Mouse (Mus musculus) cortical plate, adult 2 months (tissue): ENCODE measurements around the gene Stx12.

Experiments
- CTCF ChIP-seq: fragments of 200-500 bp; IDR thresholded peaks from 2 replicates; pipeline ENCODE4 v1.5.1; 2011; ENCODE audit warnings: mild to moderate bottlenecking, control low read depth, low read length; ENCODE audit not compliant: insufficient read depth; ENCODE audit errors: extremely low read depth
- POLR2A ChIP-seq: fragments of 200-500 bp; IDR thresholded peaks from 2 replicates; pipeline ENCODE4 v1.6.1; 2011; ENCODE audit warnings: mild to moderate bottlenecking, low read length, control low read depth; ENCODE audit not compliant: insufficient read depth; ENCODE audit errors: extremely low read depth

DNA sequence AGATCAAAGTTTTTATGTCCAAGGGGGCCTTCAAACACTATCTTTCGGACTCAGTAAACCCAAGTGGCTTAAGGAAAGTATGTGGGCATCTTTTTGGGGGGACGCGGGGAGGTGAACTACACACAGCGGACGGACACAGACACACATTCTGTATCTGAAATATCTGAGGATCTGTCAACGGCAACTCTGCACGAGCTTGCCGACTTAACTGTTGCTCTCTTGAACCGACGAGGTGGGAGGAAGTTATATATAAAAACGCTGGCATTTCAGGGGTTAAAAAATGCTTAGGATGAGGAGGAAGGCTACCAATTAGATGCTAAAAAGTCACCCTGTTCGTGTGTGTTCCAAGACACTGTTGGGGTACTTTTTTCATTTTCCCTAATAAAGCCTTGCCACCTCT, 37.2 kb upstream of the Stx12 start:
- TF ChIP-seq CTCF (no peak), POLR2A (no peak)
